Mouse (Mus musculus): ENCODE data around the gene Wdr47. TPM values are rescaled to one million over a fixed set of nuclear protein-coding genes. Genes with fewer than 3 reads are reported as not detected.

The Wdr47 gene
- 26.6 and 32.4 TPM in 2 replicates for polyA plus RNA-seq (2012; rRNA removed)

DNA sequence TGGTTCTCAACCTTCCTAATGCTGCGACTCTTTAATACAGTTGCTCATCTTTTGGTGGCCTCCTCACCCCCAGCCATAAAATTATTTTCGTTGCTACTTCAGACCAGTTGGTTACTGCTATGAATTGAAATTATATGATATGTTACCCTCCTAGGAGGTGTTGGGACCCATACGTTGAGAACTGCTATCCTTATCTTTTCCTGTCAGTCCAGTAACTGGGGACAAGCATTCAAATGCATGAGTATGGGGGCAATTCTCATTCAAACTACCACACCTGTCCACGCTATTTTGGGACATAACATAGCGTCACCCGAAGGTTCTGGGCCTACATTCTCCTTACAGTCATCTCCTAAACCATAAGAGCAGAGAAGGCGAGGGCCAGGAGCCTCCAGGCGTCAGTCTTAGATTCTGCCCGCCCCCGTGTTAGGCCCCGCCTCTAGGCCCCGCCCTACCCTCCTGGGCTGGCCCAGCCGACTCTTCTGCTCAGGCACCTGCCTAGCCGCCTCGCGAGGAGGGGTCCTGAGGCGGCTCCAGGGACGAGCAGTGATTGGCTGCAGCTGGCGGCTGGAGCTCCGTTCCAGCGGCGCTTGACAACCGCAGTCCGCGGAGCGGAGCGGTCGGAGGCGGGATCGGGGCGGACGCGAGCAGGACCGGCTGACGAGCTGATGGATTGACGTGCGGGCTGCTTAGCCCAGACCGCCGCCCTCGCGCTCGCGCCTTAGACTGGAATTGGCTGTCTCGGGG is at the start of gene Wdr47:
Gene Wdr47 (plus strand): TSS at position 494 of the 744 bp plus-strand sequence.

DNA sequence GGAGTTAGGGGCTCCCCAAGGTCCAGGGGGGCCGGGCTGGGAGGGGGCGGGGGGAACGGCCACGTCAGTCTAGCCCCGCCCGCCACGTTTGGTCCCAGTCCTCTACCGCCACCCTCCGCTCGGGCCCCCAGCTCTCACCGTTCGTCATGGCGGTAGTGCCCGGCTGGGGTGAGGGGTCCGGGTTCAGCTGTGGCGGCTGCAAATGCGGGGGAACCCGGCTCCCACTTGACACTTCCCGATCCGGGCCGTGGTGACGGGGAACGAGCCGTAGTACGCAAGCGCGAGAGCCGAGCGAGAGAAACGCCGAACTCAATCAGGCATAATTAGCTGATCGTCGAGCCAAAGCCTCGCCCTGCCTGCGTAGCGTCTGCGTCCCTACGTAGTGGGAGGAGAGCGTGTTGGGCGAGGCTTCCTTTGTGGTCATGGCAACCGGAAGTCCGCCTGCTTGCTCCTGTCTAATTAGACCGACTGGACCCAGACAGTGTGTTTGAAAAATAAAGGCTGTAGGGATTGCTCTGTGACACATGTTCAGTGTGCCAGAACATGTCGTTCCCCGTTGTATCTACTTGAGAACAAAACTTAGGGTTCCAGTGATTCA is 28.8 kb upstream of the Wdr47 start, which contains the start of gene Tmem167b:
Gene Tmem167b (minus strand): TSS at position 334 of the 598 bp plus-strand sequence.

DNA sequence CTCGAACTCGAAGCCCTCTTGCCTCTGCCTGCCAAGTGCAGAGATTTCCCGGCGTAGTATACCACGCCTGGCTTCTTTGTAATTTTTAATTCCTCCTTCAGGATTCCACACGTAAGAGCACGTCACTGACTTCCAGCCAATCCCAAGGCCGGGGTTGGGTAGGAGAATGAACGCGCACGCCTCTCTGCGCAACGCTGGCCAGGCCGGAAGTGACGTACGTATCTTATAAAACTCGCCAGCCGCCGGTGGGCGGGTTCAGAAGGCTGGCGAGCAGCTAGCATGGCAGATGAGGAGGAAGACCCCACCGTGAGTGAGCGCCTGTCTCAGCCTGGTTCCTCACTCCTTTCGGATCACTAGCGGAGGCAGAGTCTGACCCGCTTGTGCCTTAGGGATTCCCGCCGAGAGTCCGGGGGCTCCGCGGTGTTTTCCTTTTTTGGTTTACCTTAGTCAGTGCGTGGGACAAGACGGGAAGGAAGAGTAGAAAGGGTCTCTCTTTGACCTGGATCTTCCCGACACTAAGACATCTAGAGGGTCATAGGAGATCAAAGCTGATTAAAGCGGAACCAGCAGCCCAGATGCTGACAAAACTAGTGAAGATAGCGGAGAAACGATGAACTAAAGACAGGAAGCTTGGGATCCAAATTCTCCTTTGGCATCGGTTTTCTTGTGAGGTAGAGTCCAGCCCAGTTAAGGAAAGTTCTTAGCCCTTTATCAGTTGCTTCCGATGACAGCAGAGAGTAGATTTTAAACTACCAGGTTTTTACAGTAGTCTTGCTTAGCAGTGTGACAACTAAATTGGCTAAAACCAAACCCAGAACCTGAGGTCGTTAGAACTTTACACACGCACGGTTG is 19.4 kb upstream of the Wdr47 start, which contains the start of gene Taf13:
Gene Taf13 (plus strand): TSS at position 256 of the 852 bp plus-strand sequence.

DNA sequence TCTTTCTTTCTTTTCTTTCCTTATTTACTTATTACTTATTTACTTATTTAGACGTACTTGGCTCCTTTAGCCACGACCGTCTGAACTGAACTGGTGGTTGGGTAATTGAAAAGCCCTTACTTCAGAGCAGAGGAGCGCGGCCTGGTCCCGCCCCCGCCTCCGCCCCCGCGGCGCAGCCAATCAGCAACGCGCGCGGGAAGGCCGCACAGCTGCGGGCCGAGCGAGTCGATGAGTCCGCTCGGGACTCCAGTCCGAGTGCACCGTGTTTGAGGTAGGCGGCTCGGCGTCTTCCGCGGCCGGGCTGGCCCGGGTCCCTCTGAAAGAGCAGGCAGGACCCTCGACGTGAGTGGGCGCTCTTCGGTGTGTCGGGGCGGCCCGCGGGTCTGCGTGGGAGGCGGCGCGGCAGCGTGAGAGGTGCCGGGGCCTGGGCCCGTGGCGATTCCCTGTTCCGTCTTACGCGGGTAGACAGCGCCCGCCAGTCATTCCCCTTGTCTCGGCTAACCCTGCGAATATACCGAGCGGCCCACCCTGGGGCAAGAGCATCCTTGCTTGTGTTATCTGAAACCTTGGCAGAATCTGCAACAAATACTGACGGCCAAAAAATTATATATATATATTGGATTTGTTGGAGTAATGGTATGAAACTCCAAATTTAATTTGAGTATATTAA is 62.8 kb downstream of the Wdr47 start, which contains the start of gene Clcc1:
Gene Clcc1 (plus strand): TSS at position 204 of the 670 bp plus-strand sequence.

Other genes starting within 250 kb of the Wdr47 start
- gene Mybphl, start 226.4 kb upstream of the Wdr47 start, polyA plus RNA-seq (2012; rRNA removed): 0.47 and 1.5 TPM in 2 replicates
- 104 and 117 TPM in 2 replicates for gene Psrc1, start 207.4 kb upstream of the Wdr47 start, polyA plus RNA-seq (2012; rRNA removed)
- 67.6 and 95.9 TPM in 2 replicates for gene Celsr2, start 175.7 kb upstream of the Wdr47 start, polyA plus RNA-seq (2012; rRNA removed)
- 131 and 259 TPM in 2 replicates for gene Sars, start 146.1 kb upstream of the Wdr47 start, polyA plus RNA-seq (2012; rRNA removed)
- 0.28 and 0.42 TPM in 2 replicates for gene 1700013F07Rik, start 57.1 kb upstream of the Wdr47 start, polyA plus RNA-seq (2012; rRNA removed)
- 1.3 and 1.5 TPM in 2 replicates for gene 5330417C22Rik, start 54.7 kb upstream of the Wdr47 start, polyA plus RNA-seq (2012; rRNA removed)
- gene Tmem167b, start 28.8 kb upstream of the Wdr47 start, polyA plus RNA-seq (2012; rRNA removed): 16.5 and 21.5 TPM in 2 replicates
- gene Taf13, start 19.6 kb upstream of the Wdr47 start, polyA plus RNA-seq (2012; rRNA removed): 44.1 and 69.3 TPM in 2 replicates
- 65.8 and 76.3 TPM in 2 replicates for gene Clcc1, start 62.6 kb downstream of the Wdr47 start, polyA plus RNA-seq (2012; rRNA removed)
- gene Gpsm2, start 131.0 kb downstream of the Wdr47 start, polyA plus RNA-seq (2012; rRNA removed): 42.9 and 56.1 TPM in 2 replicates
- 0.08 and 0.34 TPM in 2 replicates for gene Aknad1, start 148.4 kb downstream of the Wdr47 start, polyA plus RNA-seq (2012; rRNA removed)
- 23.1 and 33.3 TPM in 2 replicates for gene Stxbp3, start 249.2 kb downstream of the Wdr47 start, polyA plus RNA-seq (2012; rRNA removed)

Data from central nervous system, embryonic 11.5 days (tissue).